Comparison of ENCODE assay signal across 21 mouse cellular contexts in genomic region chr1:75293331-75293701, GRCm38 (mm10). TPM values are rescaled to one million over a fixed set of nuclear protein-coding genes. Genes with fewer than 3 reads are reported as not detected.
DNase-seq lines count a peak whose midpoint lies in the region; ATAC-seq and TF ChIP-seq lines count a peak whose summit lies in the region.
"Had no signal": no experiment of that assay in that cellular context is flagged by ENCODE, and none has a peak within 500 bp of the region (broad histone marks: within the 10 kb centered on the region; RNA-seq: fewer than 3 reads in every experiment).

No protein-coding gene starts in this region.

- no peak overlapping the region for H3K9ac ChIP-seq in heart, postnatal 0 days (replicated peaks; ENCODE audit: low read depth, low read length)
- H3K9ac ChIP-seq in kidney, embryonic 16.5 days (replicated peaks; ENCODE audit: low read length) = no peak overlapping the region
- no peak overlapping the region for H3K9ac ChIP-seq in limb, embryonic 13.5 days
- H3K9ac ChIP-seq: limb, embryonic 15.5 days had no signal

- H3K27me3 ChIP-seq in heart, postnatal 0 days (ENCODE audit: control insufficient read depth, insufficient read depth, low read length) = no peaks in the 10 kb centered on the region
- H3K27me3 ChIP-seq in kidney, embryonic 16.5 days (ENCODE audit: insufficient read depth, low read length) = no peaks in the 10 kb centered on the region
- no peaks in the 10 kb centered on the region for H3K27me3 ChIP-seq in limb, embryonic 13.5 days

- WGBS in heart, postnatal 0 days = 70% methylated on average over 5 of the region's 5 CpGs
- WGBS in kidney, embryonic 16.5 days = 79% methylated on average over 5 of the region's 5 CpGs
- 85% methylated on average over 5 of the region's 5 CpGs for WGBS in limb, embryonic 13.5 days

- no peak for TF ChIP-seq CTCF in heart, postnatal 0 days (IDR thresholded peaks at IDR 0.05; ENCODE audit: low read depth)

- H3K27ac ChIP-seq in heart, postnatal 0 days (ENCODE audit: low read depth) = peak overlapping the region; percentile 40
- H3K27ac ChIP-seq in kidney, embryonic 16.5 days (ENCODE audit: low read length) = peak overlapping the region; percentile 85; the same call in 1 of the 2 replicates
- H3K27ac ChIP-seq in limb, embryonic 13.5 days = peak overlapping the region; percentile 22; the same call in 1 of the 2 replicates
- H3K27ac ChIP-seq: limb, embryonic 15.5 days had no signal

- no peak overlapping the region for H3K4me2 ChIP-seq in heart, postnatal 0 days (ENCODE audit: low read depth, low read length)
- no peak overlapping the region for H3K4me2 ChIP-seq in kidney, embryonic 16.5 days (replicated peaks; ENCODE audit: low read depth, low read length)
- H3K4me2 ChIP-seq in limb, embryonic 13.5 days (replicated peaks) = no peak overlapping the region
- H3K4me2 ChIP-seq: limb, embryonic 15.5 days had no signal

- no peak for ATAC-seq in heart, postnatal 0 days (ENCODE audit: insufficient read depth, low read depth)
- no peak for ATAC-seq in kidney, embryonic 16.5 days (ENCODE audit: low FRiP score, low TSS enrichment)
- no peak for ATAC-seq in limb, embryonic 13.5 days (ENCODE audit: low FRiP score, low read depth)
- no peak for ATAC-seq in inflammation-experienced regulatory T-cells, adult 6 months
- ATAC-seq: CD4-positive, CD25-positive, alpha-beta regulatory T cell, adult 4 months had no signal

- no peaks in the 10 kb centered on the region for H3K4me1 ChIP-seq in heart, postnatal 0 days (ENCODE audit: control insufficient read depth, insufficient read depth)
- no peaks in the 10 kb centered on the region; the same call in 1 of the 2 replicates for H3K4me1 ChIP-seq in kidney, embryonic 16.5 days (ENCODE audit: insufficient read depth, low read length)
- peaks cover 17% of the 10 kb centered on the region for H3K4me1 ChIP-seq in limb, embryonic 13.5 days

- DNase-seq in heart, adult 11 months = peak; percentile 91
- no peak for DNase-seq in heart, postnatal 4 days
- DNase-seq in heart, postnatal 0 days (ENCODE audit: low spot score) = no peak
- no peak for DNase-seq in heart, postnatal 14 days
- DNase-seq in kidney, postnatal 14 days = no peak
- DNase-seq: cerebellum, postnatal 10 days; kidney, adult 8-10 months; lung, adult 18-20 months; lung, postnatal 4 days; right cerebral cortex, postnatal 25 days; thymus, postnatal 4 days had no signal

- intact Hi-C loops in heart, postnatal 14 days (cut with DNase I) = no loop called here

- no peaks in the 10 kb centered on the region for H3K9me3 ChIP-seq in heart, postnatal 0 days (replicated peaks; ENCODE audit: control insufficient read depth, low read length)
- no peaks in the 10 kb centered on the region for H3K9me3 ChIP-seq in kidney, embryonic 16.5 days (ENCODE audit: low read length)
- no peaks in the 10 kb centered on the region for H3K9me3 ChIP-seq in limb, embryonic 13.5 days
- H3K9me3 ChIP-seq: forebrain, embryonic 10.5 days; G1E; limb, embryonic 15.5 days; midbrain, embryonic 10.5 days had no signal

- no peak for TF ChIP-seq EP300 in heart, postnatal 0 days (IDR thresholded peaks at IDR 0.05; ENCODE audit: low read depth)

- no peak overlapping the region for H3K4me3 ChIP-seq in heart, postnatal 0 days (ENCODE audit: low read depth, low read length)
- H3K4me3 ChIP-seq in kidney, embryonic 16.5 days (ENCODE audit: low read length) = no peak overlapping the region
- no peak overlapping the region for H3K4me3 ChIP-seq in limb, embryonic 13.5 days
- H3K4me3 ChIP-seq: forebrain, embryonic 10.5 days; limb, embryonic 15.5 days; midbrain, embryonic 10.5 days had no signal

- H3K36me3 ChIP-seq in heart, postnatal 0 days (replicated peaks; ENCODE audit: control insufficient read depth, insufficient read depth, low read length) = no peaks in the 10 kb centered on the region
- H3K36me3 ChIP-seq in kidney, embryonic 16.5 days (ENCODE audit: insufficient read depth, low read length) = no peaks in the 10 kb centered on the region
- H3K36me3 ChIP-seq in limb, embryonic 13.5 days = no peaks in the 10 kb centered on the region
- H3K36me3 ChIP-seq: forebrain, embryonic 10.5 days; G1E; limb, embryonic 15.5 days; midbrain, embryonic 10.5 days had no signal

RNA-seq across cellular contexts. Expression of gene Resp18, which starts 15.1 kb away (rescaled TPM):
- total RNA-seq in heart, postnatal 4 days (2021) = not detected
- not detected in 2 replicates for total RNA-seq in heart, postnatal 0 days (2014; rRNA removed; ENCODE audit: low replicate concordance)
- polyA plus RNA-seq in heart, postnatal 0 days (2015; fragmentation: Nextera tagmentation; extraction: Ambion mirVana) = 0.48 TPM in 1 of 2 replicates, not detected in the other
- total RNA-seq in heart, postnatal 14 days (2021) = not detected
- polyA plus RNA-seq in kidney, embryonic 16.5 days (2015; fragmentation: Nextera tagmentation; extraction: Ambion mirVana) = 1.0 and 3.0 TPM in 2 replicates
- polyA plus RNA-seq in limb, embryonic 13.5 days (2015; fragmentation: Nextera tagmentation; extraction: Ambion mirVana) = not detected in 2 replicates
- not detected for polyA plus RNA-seq in inflammation-experienced regulatory T-cells, adult 6 months (2017; shearing (Covaris generic))
- total RNA-seq: G1E; gastrocnemius, adult 8-10 months; hematopoietic stem cell, adult 5-6 weeks had no signal
- polyA plus RNA-seq: CD4-positive, CD25-positive, alpha-beta regulatory T cell, adult 4 months; G1E had no signal

RNA-seq across cellular contexts. Expression of gene Dnpep, which starts 24.5 kb away (rescaled TPM):
- 10 to 100 TPM; 89.5 to 89.8 TPM for total RNA-seq in heart, postnatal 4 days (2021)
- total RNA-seq in heart, postnatal 0 days (2014; rRNA removed; ENCODE audit: low replicate concordance) = 202 and 236 TPM in 2 replicates
- 147 TPM in 2 replicates for polyA plus RNA-seq in heart, postnatal 0 days (2015; fragmentation: Nextera tagmentation; extraction: Ambion mirVana)
- 10 to 100 TPM; 85.6 to 88.5 TPM for total RNA-seq in heart, postnatal 14 days (2021)
- 168 and 184 TPM in 2 replicates for polyA plus RNA-seq in kidney, embryonic 16.5 days (2015; fragmentation: Nextera tagmentation; extraction: Ambion mirVana)
- polyA plus RNA-seq in limb, embryonic 13.5 days (2015; fragmentation: Nextera tagmentation; extraction: Ambion mirVana) = 116 and 117 TPM in 2 replicates
- polyA plus RNA-seq in inflammation-experienced regulatory T-cells, adult 6 months (2017; shearing (Covaris generic)) = 10 to 100 TPM; 52.9 to 68.4 (median 62.8) TPM

RNA-seq across cellular contexts. Expression of gene Ptprn, which starts 29.0 kb away (rescaled TPM):
- under 1 TPM; 0.41 to 0.43 TPM for total RNA-seq in heart, postnatal 4 days (2021)
- 0.04 and 0.15 TPM in 2 replicates for total RNA-seq in heart, postnatal 0 days (2014; rRNA removed; ENCODE audit: low replicate concordance)
- 0.16 and 0.26 TPM in 2 replicates for polyA plus RNA-seq in heart, postnatal 0 days (2015; fragmentation: Nextera tagmentation; extraction: Ambion mirVana)
- total RNA-seq in heart, postnatal 14 days (2021) = under 1 TPM; 0.44 to 0.60 TPM
- polyA plus RNA-seq in kidney, embryonic 16.5 days (2015; fragmentation: Nextera tagmentation; extraction: Ambion mirVana) = 0.54 and 0.87 TPM in 2 replicates
- polyA plus RNA-seq in limb, embryonic 13.5 days (2015; fragmentation: Nextera tagmentation; extraction: Ambion mirVana) = 0.23 and 0.24 TPM in 2 replicates
- under 1 TPM in 1 of 3 experiments, not detected in 2; 0.36 TPM for polyA plus RNA-seq in inflammation-experienced regulatory T-cells, adult 6 months (2017; shearing (Covaris generic))
- total RNA-seq: hematopoietic stem cell, adult 5-6 weeks had no signal

RNA-seq across cellular contexts. Expression of gene Dnajb2, which starts 57.1 kb away (rescaled TPM):
- 10 to 100 TPM; 46.4 to 49.2 TPM for total RNA-seq in heart, postnatal 4 days (2021)
- 25.1 and 35.0 TPM in 2 replicates for total RNA-seq in heart, postnatal 0 days (2014; rRNA removed; ENCODE audit: low replicate concordance)
- polyA plus RNA-seq in heart, postnatal 0 days (2015; fragmentation: Nextera tagmentation; extraction: Ambion mirVana) = 34.9 and 36.7 TPM in 2 replicates
- total RNA-seq in heart, postnatal 14 days (2021) = 10 to 100 TPM; 66.4 to 74.6 TPM
- 41.3 and 45.7 TPM in 2 replicates for polyA plus RNA-seq in kidney, embryonic 16.5 days (2015; fragmentation: Nextera tagmentation; extraction: Ambion mirVana)
- polyA plus RNA-seq in limb, embryonic 13.5 days (2015; fragmentation: Nextera tagmentation; extraction: Ambion mirVana) = 41.9 and 45.4 TPM in 2 replicates
- 1 to 10 TPM; 3.0 to 7.0 (median 5.8) TPM for polyA plus RNA-seq in inflammation-experienced regulatory T-cells, adult 6 months (2017; shearing (Covaris generic))

Comparison
In these comparisons a context has a peak if more than half of its experiments do, and no peak if none do; other contexts are left out.
1. H3K27ac ChIP-seq: peak in every context shown above with its lines; median percentile 85 in kidney, embryonic 16.5 days; 40 in heart, postnatal 0 days; 22 in limb, embryonic 13.5 days.